Mouse (Mus musculus) bone marrow macrophage, adult 2 months (primary cell): Measurements from ENCODE around the gene Vtn.

Source experiments
- CTCF ChIP-seq: IDR thresholded peaks from 2 replicates; pipeline ENCODE4 v1.5.1; 2012; ENCODE audit warnings: low read depth, mild to moderate bottlenecking, low read length, moderate library complexity
- POLR2A ChIP-seq: IDR thresholded peaks from 2 replicates; pipeline ENCODE4 v1.6.1; 2012; ENCODE audit warnings: mild to moderate bottlenecking, low read depth, low read length, borderline replicate concordance

DNA sequence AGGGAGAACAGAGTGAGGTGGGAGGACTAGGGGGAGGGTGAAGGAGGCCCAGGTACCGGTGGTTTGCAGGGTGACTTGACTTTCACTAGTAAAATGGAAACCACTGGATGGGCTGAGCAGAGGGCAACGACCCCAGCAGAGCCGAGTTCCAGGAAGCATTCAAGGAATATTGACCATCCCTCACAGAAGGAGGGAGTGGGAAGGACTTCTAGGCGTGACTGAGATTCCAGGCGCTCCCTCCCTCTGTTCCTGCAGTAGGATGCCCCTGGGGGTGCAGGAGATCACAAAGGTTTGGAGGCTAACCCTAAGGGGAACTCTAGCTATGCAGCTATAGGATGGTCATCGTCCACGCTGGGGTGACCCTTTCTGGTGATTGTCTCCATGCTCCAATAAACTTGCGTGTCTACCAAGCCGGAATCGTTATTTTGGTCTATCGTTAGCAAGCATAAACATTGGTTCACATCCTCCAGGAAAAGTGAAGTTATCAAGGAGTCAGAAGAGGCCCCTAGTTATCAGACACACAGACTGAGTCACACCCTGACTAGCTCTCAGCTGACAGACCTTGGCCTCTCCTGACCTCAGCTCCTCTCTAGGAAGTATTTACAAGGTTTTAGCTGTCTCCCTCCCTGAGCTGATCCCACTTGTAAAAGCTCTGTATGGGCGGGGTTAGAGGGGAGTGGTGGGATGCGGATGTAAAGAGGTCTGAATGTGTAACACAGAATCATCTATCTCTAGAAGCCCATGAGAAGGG is 35.4 kb upstream of the Vtn start:
- TF ChIP-seq POLR2A (no peak), CTCF (no peak)
